Mouse (Mus musculus): Measurements from ENCODE around the gene Apom.

Gene Apom

DNA sequence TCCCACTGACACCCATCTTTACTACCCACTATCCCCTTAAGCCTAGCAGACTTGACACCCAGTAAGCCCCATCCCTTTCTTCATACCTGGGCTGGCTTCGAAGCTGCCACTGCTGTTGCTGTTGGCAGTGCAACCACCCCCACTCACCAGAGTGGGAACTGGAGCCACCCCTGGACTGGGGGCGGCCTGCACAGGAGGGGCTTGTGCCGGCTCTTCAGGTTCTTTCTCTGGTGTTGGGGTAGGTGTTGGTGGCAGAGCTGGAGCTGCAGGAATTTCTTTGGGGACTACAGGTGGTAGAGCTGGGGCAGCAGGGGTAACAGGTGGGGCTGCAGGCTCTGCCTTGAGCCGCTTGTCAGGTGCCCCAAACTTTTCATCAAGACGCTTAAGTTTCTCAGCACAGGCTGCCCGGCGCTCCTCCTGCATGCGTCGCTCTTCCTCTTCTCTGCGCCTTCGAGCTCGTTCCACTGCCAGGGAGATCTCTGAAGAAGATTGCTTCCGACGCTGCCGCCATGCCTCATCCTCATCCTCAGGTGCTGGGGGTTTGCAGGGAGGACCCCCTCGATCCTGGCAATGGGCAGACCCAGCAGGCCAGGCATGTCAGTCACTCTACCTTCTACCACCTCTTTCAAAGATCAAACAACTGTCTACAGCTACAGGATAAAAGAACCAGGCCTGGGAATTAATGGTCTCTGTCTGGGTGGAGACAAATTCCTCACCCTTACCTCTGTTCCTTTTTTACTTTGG, 27.2 kb upstream of the Apom start:
- DNase-seq (ENCODE audit: low read depth, low spot score) = no peak

DNA sequence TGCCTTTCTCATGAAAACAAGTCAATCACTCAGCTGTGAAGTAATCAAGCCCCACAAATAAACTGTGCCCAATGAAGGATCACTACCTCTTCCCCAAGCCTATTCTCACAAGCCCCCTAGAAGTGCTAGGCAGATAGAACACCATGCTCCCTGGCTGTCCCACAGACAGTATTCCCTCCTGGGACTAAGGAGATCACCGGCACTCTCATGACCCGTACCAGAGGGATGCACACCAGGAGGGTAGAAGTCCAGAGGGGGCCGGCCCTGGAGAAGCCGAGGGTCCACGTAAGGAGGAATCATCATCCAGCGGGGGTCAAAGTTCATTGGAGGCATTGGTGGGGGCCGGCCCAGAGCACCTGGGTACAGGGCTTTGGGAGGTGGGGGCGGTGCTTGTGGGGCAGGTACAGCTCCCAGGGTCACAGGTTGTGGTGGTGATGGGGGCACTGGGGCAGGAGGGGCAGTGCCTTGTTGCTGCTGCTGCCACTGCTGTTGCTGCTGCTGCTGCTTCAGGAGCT, 25.9 kb upstream of the Apom start:
- DNase-seq (ENCODE audit: low read depth, low spot score) = no peak

DNA sequence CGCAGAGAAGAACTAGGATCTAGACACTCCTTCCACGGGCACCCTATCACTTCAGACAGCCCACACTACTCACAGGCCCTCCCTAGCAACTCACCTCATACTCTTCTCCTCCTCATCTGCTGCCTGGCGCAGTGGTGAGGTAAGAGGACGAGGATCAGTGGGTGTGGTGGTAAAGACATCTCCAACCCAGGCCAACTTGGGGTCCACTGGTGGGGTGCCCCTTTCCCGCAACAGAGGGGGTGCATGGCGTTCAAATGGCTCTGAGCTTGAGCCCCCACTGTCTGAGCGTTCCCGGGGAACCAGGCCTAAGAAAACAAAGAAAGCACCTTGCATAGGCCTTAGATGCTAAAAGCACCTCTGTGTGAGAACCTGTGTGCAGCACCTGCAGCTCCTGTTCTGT, 25.4 kb upstream of the Apom start:
- DNase-seq (ENCODE audit: low read depth, low spot score) = no peak

DNA sequence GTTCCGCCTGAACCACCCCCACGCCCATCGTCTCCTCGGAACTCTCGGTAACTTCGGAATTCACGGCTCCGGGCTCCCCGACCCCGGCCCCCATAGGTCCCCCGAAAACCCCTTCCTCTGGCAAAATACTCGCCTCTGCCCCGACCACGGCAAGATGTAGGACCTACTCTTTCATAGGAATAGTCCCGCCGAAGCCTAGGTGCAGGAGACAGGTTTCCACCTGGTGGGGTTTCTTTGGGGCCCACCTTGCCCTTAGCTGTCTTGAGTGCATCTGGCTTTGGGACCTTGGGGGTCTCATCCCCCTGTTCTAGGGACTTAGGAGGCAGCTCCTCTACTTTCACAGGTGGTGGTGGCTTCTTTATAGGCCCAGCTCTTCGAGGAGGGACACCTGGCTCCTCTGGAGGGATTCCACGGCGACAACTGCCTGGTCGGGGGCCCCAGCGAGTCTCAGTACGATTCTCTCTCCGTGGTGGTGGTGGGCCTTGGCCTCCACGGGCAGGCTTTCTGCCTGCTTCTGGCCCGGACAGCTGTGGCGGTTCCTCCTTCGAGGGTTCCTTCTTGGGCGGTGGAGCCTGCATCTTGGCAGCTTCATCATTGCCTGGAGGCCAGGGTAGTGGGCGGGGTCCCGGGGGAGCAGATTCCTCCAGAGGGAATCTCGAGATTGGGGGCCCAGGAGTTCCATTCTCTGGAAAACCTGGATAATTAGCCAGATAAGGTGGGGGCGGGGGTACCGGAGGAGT, 24.8 kb upstream of the Apom start:
- DNase-seq (ENCODE audit: low read depth, low spot score) = no peak

DNA sequence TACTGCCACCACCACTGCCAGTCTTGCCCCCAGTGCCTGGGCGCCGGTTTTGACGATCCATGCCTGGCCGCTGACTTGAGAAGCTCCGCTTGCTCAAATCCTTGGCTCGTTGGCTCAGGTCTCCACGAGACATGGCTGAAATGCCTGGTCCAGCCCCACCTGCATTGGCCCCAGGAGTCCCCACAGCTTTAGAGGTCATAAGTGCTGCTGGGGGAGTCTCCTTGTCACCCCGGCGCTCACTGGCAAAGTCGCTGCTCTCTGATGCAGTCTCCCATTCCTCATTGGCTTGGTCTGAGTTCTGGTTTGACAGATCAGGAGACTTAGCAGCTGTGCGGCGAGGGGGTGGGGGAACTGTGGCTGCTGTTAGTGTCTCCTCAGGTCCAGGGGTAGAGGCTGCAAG, 23.6 kb upstream of the Apom start:
- DNase-seq (ENCODE audit: low read depth, low spot score) = no peak

DNA sequence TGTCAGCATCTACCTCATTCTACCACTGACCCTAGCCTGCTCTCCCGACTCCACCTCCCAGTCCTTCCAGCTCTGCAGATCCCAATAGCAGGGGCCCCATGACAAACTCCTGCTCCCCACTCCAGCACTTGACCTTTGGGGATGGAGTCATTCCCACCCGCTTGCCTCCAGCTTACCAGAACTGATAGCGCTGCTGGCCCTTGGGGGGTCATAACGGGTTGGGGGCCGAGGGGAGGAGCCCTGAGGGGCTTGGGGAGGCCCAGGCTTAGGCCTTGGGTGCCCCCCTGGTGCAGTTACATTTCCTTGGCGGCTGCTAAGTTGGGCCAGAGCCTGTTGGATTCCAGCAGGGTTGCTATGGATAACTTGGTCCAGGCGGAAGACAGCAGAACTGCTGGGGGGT, 22.8 kb upstream of the Apom start:
- DNase-seq (ENCODE audit: low read depth, low spot score) = no peak

DNA sequence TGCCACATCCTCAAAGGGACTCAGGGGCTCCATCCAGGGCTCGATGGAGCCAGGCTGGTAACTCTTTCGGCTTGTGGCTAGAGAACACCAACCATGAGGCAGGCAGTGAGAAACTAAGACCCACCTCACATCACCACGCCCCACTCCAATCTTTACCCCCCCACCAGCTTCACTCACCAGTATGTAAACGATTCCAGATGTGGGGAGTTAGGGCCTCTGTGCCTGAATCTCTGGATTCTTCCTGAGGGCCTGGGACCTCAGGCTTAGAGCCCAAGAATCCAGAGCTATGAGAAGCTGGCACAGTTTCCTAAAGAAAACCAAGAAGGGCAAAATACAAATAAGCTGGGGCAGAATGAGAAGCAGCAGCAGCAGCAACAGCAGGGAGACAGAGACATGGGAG, 22.1 kb upstream of the Apom start:
- DNase-seq (ENCODE audit: low read depth, low spot score) = no peak

DNA sequence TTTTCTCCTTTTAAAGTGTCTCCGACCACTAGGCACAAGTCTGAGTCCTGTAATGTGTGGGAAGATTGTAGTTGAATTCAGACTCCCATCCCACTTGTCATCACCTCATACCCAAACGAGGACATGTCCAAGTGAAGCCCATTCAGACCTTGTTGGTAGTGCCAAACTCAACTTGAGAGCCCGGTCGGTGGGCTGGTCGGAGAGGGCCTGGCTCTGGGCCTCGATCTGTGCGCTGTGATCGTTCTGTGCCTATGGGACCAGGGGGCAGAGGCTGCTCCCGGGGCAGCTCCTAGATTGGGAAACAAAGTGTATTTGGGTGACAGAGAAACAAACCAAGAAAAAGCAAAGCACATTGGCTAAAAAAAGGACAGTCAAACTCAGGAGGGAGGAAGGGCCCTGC, 21.2 kb upstream of the Apom start:
- no peak for DNase-seq (ENCODE audit: low read depth, low spot score)

DNA sequence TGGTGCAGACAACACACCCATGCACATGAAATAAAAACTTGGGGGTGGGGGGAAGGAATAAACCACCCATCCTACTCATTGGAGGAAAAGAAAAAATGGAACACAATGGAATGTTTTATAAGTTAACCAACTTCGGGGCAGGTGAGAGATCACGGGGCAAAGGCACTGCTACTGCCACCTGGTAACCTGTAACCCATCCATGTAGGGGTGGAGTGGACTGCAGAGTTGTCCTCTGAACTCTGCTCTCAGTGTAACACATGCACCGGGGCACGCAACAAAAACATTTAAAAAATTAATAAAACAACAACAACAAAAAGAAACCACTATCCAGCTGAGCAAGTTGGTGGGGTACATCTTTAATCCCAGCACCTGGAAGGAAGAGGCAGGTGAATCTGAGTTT, 20.3 kb upstream of the Apom start:
- no peak for DNase-seq (ENCODE audit: low read depth, low spot score)

DNA sequence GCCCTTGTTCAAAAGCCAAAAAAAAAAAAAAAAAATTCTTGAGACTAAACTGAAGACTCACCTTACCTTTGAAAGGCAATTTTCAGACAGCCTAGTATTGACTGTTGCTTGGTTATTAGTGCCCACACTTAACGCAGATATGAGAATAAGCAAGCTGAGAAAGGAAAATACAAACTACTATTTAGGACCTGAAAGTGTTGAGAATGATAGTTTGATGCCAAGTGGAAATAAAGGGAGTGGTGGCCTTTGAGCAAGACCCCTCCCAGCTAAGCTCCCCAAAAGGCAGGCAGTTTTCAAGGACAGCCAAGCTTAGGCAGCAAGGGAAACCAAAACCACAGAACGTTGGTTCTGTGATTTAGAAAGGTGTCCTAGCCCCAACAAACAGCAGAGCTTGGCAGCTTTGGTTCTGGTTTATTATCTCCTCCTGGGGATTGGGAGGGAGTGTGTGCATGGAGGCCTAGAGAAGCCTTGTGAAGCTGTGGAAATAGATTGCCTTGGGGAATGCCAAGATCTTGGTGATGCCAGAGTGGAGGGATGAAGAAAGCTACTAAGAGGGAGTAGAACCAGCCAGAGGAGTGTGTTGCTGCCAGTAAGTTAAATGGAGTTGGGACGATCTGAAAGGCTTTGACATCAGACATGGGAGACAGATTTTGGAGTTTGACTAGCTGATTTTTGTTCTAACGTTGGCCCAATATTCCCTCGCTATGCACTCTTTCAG, 16.2 kb upstream of the Apom start:
- DNase-seq (ENCODE audit: low read depth, low spot score) = no peak

DNA sequence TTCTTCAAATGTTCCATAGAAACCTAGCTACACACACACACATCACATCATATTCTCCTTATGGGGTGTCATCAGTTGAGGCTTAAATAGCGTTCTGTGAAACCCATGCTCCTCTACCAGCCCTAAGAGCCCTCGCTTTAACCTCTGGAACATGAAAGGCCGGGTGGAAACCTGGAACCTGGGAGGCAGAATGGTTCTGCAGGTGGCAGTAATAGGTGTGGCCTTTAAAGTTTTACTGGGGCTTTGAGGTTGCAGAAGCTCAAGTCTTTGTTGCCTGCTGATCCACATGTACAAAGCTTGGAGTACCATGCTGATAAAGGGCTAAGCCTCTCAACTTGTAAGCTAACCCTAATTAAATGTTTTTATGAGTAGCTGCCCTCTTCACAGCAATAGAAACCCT, 15.5 kb upstream of the Apom start:
- DNase-seq (ENCODE audit: low read depth, low spot score) = no peak

DNA sequence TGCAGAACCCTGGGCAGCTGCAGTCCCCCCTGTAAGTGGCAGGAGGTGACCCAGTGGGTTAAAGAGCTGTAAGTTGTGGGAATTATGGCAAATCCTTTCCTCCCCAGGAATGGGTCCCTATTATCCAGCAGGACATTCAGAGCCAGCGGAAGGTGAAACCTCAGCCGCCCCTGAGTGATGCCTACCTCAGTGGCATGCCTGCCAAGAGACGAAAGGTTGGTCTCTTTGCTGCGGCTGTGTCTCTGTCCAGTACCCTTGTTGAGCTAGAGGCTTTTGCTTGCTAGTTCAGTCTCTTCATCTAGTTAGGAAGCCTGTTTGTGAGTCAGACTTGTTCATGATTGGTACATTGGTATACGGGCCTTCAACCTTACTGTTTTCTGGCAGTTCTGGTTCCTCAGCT, 14.3 kb upstream of the Apom start:
- no peak for DNase-seq (ENCODE audit: low read depth, low spot score)

DNA sequence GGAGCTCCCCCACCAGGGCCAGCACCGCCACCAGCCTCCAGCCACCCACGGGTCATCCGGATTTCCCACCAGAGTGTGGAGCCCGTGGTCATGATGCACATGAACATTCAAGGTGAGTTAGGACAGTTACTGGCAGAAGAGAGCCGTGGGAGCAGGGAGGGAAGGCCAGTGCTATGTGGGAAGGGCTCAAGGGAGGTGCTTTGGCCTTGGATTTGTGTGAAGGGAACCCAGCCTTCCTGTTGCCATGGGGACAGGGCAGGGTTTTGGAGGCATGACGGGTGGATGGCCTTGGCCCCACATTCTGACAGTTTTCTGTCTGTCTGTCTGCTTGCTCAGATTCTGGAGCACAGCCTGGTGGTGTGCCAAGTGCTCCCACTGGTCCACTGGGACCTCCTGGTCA, 10.1 kb upstream of the Apom start:
- DNase-seq (ENCODE audit: low read depth, low spot score) = no peak

DNA sequence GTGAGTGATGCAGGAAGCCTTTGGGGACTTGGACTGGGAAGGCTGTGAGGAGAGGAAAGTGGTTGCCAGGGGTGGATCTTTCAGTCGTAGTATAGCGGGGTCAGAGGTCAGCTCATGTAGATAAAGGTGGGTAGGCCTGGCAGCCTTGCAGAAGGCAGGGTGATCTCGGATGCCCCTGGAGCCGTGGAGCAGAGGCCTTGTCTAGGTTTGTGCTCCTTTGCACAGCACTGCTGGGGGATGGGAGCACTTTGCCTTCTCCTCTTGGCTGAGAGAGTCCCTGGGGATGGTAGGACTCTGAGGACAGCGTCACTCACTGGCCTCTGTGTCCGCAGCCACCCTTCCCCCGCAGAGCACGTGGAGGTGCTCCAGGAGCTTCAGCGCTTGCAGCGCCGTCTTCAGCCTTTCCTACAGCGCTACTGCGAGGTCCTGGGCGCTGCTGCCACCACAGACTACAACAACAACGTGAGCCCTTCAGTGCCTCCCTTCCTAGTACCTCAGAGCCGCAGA, 8.7 kb upstream of the Apom start:
- no peak for DNase-seq (ENCODE audit: low read depth, low spot score)

DNA sequence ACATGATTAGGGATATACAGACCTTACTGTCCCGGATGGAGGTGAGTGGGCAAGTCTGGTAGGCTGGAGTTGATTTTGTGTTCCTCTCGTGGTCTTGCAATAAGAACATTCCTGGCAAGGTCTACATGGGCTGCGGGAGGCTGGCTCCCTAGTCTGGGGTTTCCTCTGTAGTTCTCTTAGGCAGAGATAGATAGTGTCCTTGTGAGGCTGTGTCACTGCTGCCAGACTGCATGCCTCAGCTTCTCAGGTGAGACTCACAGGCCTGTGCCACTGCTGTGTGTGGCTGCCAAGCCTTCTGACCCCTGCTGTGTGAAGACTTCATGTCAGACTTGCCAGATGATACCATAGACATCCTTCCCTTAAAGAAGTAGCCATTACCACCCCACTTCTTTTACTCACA, 7.4 kb upstream of the Apom start:
- no peak for DNase-seq (ENCODE audit: low read depth, low spot score)

DNA sequence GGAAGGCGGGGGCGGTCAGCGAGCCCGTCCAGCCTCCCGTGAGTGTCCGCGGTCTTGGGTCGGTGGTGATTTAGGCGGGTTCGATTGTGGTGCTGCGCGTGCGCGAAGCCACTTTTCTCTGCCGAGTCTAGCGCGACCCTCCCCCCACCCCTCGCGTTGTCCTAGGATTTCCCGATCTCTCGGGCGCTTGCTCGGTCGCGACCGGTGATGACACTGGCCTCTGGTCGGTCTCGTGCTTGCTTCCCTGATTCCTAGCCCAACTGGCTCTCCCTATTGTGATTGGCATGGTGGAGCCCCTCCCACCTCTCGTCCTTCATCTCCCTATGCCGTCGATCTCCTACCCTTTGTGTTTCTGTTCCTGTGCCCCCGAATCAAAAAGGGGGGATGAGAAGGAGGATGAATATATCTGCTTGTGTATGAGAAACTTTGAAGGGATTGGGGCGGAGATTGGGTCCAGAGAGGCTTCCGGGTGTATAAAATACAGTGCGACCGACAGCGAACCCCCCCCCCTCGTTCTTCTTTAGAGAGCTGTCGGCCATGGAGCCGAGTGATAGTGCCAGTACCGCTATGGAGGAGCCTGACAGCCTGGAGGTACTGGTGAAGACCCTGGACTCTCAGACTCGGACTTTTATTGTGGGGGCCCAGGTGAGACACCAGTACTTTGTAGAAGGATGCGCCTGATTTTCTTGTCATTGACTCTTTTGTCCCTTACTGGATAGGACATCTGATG, 3.9 kb upstream of the Apom start:
- no peak for DNase-seq (ENCODE audit: low read depth, low spot score)

DNA sequence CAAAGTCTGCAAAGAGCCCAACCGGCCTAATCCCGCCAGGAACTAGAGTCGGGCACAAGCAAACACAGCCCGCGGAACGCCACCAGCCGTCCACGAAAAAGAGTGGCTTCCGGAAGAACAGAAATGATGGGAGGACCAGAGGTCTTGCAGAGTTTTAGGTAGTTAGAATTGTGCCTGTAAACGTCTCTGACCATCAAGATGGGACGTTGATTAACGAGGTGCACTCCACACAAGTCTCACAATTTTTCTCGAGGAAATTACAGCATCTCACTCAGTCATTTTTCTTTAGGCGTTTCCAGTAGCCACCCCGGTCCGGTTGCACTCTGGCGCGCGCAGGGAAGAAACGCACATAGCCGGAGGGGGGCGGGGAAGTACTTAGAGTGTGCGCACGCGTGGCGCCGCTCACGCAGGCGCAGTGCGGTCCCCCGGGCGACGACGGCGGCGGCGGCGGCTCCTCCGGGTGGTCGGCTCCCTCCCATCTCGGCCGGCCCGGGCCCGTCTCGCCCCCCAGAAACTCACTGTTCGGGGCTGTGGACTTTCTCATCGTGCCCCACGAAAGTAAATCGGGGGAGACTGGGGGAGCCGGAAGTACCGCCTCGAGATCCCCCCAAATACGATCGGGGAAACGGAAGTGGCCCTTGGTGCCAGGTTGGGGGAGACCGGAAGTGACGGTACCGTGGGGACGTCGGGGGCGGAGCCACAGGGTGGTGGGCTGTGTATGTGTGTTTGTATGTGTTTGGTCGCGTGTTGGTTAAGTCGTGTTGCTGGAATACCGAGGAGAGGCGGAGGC, 3.1 kb upstream of the Apom start, which contains the start of gene Bag6:
Bag6 (plus strand) TSS at position 378 of the 790 bp plus-strand sequence.
- DNase-seq (ENCODE audit: low read depth, low spot score) = peak; percentile 89

DNA sequence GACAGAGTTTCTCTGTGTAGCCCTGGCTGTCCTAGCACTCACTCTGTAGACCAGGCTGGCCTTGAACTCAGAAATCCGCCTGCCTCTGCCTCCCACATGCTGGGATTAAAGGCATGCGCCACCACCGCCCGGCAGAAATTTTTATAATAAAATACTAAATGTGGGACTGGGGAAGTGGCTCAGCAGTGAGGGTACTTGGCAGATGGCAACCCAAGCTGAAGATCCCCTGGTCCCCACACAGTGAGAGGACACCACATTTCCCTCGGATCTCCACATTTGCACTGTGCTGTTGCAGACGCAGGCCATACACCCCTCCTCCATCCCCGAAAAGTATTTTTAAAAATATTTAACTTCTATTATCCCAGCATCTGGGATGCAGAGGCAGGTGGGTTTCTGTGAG, 1.7 kb upstream of the Apom start:
- no peak for DNase-seq (ENCODE audit: low read depth, low spot score)

DNA sequence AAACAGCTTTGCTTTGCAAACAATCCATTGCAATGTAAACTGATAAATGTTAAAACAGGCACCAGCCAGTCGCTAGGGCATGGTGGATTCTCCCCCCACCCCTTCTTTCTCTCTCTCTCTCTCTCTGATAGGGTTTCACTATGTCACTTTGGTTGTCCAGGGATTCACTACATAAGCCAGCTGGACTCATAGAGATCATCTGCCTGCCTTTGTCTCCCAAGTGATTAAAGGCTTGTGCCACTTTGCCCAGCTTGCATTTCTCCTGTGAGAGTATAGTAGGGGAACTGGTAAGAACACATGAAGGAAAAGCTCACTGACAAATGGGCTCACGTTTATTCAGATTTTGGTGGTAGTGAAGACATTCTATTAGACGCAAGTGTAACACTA, 317 bp upstream of the Apom start:
- DNase-seq (ENCODE audit: low read depth, low spot score) = no peak

DNA sequence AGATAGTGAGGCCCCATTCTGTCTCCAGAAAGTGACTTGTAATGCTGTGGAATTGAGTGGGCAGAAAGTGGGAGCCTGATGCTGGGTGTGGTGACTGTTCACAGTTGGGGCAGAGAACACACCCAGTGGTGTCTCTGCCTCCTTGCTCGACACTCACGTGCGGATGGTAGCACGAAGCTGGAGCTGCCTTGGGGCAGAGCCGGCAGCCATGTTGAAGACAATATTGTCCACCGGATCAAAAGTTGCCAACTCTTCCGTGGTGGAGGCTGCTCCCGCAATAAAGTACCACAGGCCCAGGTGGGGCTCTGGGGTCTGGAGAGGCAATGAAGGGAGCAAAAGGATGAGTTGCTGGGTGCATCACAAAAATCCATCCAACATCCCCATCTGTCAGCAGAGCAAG, 812 bp downstream of the Apom start:
- DNase-seq (ENCODE audit: low read depth, low spot score) = no peak

DNA sequence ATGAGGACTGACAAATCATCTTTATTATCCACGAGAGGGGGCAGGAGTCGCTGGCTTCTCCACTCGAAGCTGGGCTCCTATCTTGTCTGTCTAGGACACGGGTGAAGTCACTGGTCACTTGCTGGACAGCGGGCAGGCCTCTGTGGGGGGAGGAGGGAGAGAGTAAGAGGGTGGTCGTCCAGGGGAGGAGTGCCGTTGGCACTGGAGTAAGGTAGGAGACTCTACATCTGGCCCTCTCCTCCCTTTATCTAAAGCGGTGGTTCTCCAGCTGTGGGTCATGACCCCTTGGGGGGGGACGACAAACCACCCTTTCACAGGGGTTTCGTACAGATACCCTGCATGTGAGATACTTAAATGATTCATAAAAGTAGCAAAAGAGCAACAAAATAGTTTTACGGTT, 2.9 kb downstream of the Apom start:
- no peak for DNase-seq (ENCODE audit: low read depth, low spot score)

Measured in WW6 (cell line).